Mouse (Mus musculus) left cerebral cortex, postnatal 36 days (tissue): Measurements from ENCODE around the gene Sema6d. TPM values are rescaled to one million over a fixed set of nuclear protein-coding genes. Genes with fewer than 3 reads are reported as not detected.

Experiments used
- DNase-seq, 2 experiments: peaks; one replicate each; pipeline ENCODE4 v3.0.0; 2021 to 2022; ENCODE audit warnings: low spot score in 2 of 2, mixed read lengths in 1 of 2
- intact Hi-C: fragments of 180-260 bp; cut with DNase I; formaldehyde crosslinking; loops from one replicate; pipeline ENCODE4 v1.15.1; 2025
- total RNA-seq, 2 experiments: library from RNA; stranded (reverse); gene quantifications; 2 replicates each; pipeline ENCODE4 v1.2.3; 2021

Gene Sema6d
- total RNA-seq, 2 experiments from 2014 or later = 43.6 to 51.6 TPM

DNA sequence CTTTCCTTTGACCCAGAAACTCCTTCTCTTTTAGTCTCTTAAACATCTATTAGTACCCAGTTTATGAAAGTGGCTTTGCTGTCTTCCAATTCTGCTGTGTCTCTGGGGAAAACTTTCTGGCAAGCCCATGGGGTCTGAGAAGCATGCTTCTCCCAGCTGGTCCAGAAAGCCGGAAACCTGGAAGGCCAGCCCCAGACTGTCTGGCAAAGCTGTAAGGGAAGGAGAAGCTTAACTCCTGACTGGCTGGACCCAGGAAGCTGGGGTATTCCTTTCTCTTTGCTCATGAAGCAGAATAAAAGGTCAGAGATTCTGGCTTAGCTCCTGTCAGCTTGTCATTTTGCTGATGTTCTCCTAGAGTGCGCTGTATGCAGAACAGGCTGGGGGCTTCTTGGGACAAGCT lies 280.2 kb downstream of the Sema6d start:
- intact Hi-C loops = no loop called here
- no peak for DNase-seq

DNA sequence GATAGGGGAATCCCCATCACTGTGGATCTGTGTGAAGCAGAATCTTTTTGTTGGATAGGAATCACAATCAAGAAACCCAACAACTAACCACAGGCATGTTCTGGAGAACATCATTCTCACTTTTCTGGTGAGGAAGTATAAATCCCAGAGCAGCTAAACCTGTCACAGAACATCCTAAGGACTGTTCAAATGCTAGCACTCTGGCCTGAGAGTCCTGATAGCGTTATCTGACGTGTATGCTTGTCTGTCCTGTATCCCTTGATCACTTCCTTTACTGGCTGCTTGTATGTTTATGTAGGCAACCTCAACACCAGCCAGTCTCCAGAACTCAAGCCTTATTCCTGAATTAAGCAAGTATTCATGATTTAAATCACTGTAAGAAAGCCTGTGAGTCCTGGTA lies 281.6 kb downstream of the Sema6d start:
- no peak for DNase-seq
- intact Hi-C loops = no loop called here

DNA sequence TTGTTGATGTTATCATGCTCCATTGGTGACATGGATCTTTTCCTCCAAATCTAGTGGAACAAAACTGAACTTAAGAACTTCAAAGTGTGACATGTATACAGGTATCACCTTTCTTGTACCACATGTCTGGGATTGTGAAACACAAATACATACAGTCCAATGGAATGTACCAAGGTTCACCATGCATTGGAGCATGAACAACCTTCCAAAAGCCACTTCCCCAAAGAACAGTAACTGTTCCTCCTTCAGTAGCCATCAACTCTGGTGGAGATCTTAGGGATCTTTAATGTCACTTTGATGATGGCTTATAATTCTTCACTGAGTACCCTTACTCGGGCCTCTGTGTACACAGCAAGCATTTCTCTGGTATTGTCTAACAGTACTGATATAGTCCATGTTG lies 295.3 kb downstream of the Sema6d start:
- DNase-seq = no peak
- intact Hi-C loops = no loop called here

DNA sequence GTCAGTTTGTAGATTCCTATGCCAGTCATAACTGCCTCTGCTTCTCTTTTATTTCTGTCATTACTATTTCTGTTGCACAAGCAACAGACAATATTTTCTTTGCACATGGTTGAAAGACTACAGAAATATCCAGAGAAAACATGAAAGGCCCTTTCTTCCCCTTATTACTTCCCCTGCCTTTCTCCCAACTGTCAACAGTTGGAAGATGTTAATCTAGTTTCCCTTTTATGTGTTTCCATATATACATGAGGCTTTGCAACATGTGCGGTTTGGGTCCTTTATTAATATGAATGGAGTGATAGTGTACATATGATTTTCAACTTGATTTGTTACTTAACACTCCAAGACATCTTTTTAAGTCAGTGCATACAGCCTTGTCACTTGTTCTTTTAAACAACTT lies 296.0 kb downstream of the Sema6d start:
- intact Hi-C loops = no loop called here
- no peak for DNase-seq

DNA sequence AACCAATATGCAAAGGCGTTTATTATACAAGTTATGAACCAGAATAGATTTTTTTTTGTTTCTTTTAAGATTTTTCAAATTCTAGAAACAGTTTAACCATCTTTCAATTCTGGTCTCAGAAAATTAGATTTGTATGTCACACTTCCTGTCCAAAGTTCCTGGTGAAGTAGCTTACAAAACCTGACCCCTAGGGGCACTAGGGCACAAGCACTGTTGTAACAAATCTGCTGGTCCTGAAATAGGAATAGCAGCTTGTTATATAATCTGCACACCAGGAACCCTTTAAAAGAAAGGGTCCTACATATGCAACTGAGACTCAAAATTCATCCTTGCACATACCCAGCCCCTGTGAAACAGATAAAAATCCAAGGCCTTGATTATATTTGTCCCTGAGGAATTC lies 298.5 kb downstream of the Sema6d start:
- no peak for DNase-seq
- intact Hi-C loops = no loop called here

DNA sequence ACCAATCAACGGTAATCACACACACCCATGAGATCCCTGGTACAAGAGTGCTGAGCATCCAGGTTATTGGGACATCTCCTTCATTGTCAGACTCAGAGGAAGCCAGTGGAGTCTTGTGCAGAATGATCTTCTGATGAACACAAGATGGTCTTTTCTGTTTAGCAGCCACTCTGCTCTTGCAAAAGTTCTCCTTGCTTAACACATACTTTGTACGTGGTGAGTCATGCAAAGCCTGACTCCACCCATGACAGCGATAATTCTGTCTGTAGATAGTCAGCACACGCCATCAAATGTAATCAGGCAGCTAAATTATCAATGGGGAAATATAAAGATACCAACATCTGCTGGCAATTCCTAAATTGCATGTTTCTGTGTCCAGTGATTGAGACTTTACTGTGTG lies 307.0 kb downstream of the Sema6d start:
- no peak for DNase-seq

DNA sequence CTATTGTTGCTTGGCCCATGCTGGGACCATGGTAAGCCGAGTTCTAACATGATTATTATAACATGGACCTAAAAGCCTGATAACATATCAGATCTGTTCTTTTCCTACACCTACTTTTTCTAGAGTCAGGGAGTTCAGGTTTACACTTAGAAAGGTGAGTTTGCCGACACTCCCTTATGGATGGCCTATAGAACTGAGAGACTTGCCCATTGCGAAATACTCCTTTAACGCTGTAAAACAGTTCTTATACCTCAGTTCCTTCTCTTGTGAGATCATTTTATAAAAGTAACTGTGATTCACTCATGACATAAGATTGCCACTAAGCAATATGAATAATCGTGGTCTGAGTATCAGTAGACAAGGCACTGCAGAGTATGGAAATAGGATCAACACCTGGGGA lies 307.5 kb downstream of the Sema6d start:
- no peak for DNase-seq
- intact Hi-C loops = no loop called here

More for the DNA sequence above, 307.0 kb downstream of the Sema6d start:
- intact Hi-C loops = no loop called here

DNA sequence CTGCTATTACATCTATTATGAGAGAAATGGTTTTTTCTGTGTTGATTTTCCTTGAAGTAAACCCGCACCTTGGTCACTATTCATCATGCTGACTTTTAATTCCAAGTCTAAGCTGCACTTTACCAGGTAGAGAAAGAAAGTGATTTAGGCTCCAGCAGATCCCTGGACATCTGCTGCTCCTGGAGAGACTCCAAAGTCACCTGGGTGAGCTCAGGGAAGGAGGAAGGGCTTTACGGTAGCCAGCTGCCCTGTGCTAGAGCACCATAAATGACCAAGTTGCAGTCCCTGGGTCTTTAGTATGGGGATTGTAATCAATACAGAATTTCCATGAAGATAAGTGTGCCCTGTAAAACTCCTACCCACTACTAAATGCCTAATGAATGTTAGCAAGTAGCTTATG lies 309.8 kb downstream of the Sema6d start:
- intact Hi-C loops = no loop called here
- DNase-seq = no peak

DNA sequence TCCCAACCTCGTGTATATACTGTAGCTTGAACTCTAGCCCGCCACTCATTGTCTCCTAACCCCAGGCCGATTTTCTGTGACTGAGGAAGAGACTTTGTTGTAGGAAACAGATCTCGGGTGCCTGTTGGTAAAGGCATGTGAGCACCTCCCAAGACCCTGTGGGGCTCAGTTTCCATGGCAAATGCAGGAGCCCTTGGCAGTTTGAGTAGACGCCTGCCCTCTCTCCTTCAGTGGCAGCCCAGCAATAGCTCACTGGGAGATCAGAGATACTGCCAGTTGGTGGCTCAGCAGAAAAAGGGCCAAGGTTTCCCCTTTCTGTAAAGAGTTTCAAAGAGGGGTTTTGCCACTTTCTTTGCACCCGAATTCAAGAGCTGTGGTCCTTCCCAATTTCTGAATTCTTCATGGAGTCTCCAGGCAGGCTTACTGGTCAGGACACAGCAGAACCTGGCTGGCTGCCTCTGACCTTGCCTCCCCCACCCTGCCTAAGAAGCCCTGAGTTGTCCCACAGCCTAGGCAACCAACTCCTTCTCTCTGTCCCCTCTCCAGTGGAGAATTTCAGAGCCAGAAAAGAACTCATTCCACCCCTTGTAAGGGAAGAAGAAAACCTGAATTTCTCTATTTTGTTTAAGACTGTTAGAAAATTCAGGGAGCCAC lies 312.1 kb downstream of the Sema6d start:
- no peak for DNase-seq
- intact Hi-C loops = no loop called here

DNA sequence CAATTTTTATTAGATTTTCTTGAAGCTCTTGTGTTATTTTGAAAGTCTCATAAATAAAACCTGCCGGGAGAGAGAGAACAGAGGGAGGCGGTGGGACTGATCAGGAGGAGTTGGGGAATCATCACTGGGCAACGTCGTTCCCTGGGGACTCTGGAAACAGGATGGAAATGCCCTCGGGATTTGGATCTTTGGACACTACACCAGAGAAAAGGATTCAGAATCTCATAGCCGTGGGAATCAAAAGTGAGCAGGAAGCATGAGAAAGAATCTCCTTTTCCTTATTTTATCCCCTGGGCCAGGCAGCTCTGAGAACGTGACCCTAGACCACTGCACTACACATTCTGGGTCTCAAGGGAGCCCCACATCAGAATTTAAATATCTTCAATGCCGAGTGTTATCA lies 313.8 kb downstream of the Sema6d start:
- no peak for DNase-seq
- intact Hi-C loops = no loop called here

DNA sequence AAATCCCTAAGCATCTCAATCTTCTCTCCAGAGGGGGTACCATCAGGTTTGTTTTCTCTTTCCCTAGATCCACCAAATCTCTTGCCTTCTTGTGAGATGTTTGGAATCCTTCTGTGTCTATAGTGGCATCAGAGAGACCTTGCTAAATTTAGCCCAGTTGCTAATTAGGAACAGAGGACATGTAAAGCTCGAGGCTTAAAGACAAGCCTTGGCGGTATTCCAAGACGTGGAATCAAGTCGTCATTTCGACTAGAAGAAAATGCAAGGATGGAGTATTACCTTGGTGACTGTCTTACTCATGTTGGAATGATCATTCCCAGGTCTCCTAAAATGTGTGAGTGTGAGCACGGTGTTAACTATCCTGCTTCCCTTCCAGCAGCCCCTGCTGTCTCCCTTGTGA lies 314.2 kb downstream of the Sema6d start:
- no peak for DNase-seq
- intact Hi-C loops = no loop called here

DNA sequence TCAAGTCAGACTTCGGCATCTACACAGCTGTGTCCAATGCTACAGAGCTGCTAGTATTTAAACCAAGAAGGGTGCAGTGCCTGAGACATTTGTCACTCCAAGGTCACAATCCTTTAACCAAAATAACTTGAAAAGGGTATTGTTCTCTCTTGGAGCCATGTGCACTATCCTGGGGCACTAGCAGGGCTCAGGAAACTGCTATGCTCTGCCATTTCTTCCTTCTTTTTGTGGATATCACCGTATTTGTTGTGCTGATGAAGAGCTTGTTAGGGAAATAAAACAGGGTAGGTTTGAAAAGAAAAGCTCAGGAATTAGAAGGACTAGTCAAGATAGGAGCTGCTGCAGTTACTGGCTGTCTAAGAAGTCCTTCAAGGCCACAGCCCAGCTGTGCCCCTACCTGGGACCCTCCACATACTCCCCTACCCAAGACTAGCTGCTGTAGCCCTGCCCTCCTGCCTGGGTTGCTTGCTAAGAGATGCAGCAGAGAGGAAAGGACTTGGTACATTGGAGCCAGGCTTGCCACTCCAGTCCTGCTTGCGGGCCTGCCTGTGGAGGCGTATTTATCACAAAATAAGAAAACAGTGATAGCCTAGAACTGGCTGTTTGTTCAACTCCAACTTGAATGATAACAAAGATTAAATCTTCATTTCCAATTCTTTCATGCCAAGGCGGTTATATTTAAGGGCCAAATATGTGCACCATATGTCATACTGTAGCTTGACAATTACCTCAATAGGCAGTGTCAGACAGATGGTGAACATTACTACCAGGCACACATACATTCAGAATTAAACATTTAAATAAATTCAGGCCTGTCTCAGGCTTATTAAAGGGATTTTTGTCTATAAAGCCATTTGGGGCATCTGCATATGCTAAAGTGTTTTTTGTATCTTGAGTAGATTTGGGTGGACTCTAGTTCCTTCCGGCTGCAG lies 315.1 kb downstream of the Sema6d start:
- DNase-seq = no peak
- intact Hi-C loops = no loop called here

DNA sequence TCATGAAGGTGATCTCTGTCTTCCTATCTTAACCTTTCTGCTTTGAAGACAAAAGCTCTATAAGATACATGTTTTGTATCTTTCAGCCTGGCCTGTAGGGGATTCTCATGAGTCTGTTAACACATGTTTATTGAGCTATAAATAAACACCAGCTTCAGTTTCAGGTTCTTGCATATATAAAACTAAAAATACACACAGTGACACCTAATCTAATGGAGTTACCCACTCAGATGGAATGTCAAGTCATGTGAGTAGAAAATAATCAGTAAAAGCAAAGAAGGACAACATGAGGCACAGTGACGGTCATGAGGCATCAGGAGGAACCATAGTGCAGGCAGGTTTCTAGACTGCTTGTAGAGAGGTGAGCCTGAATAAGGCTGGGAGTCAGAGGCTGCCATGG lies 319.2 kb downstream of the Sema6d start:
- intact Hi-C loops = no loop called here
- no peak for DNase-seq

DNA sequence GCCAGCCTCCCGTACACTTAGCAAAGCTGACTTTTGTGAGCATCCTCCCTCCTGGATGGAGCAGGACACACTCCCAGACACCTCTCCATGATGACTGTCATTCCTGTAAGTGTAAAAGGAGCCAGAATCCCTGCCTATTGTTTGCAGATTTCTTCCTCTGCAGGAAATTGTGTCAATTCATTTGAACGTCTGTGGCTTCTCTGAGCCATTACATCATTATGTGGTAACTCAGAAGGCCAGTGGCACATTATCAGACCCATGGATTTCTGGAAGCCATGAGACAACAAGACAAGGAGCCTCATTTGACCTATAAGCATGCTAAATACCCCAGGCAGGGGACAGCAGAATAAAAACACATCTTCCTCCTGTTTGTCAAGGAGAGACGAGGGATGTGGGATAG lies 327.0 kb downstream of the Sema6d start:
- DNase-seq = no peak
- intact Hi-C loops = no loop called here

DNA sequence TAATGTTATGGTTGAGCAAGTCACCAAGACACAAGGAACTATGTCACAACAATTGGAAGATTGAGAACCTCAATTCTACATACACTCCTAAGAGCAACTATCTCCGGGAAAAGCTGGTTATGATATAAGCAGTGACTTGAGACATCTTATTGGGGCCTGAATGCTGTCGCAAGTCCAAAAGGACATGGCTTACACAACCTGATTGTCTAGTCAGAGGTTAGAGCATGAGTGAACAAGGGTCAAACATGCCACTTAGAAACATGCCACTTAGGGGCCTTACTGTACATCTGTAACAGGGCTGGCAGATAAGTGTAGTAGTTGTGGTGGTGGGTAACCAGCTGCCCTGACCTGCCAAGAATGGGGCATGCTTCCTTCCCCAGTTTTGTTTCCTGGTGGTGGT lies 328.6 kb downstream of the Sema6d start:
- no peak for DNase-seq

DNA sequence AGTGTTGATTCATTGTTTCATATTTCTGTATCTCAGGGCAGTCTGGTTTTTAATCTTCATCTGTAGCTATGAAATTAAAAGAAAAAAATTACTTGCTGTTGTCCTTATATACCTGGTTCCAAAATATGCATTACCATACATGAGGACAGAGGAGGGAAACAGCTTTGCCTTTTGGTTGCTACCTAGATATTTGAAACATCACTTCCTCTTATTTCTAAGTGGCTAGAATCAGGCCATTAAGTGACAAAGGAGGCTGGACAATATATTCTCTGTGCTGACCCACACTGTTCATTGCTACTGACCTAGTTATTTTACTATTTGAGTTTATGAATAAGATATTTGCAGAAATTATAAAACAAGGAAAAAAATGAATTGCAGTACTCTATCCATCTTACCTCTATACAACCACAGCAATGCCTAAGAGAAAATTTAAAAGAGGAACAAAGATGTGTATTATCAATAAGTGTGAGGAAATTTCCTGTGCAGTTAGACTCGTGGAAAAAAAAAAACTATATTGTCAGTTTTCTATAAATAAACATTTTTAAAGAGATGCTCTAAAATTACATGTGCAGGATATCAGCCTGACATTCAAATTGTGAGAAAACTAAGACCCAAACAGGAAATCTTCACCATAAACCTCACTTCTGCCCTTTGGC lies 330.5 kb downstream of the Sema6d start:
- intact Hi-C loops = no loop called here
- DNase-seq = no peak

More for the DNA sequence above, 328.6 kb downstream of the Sema6d start:
- intact Hi-C loops = no loop called here

DNA sequence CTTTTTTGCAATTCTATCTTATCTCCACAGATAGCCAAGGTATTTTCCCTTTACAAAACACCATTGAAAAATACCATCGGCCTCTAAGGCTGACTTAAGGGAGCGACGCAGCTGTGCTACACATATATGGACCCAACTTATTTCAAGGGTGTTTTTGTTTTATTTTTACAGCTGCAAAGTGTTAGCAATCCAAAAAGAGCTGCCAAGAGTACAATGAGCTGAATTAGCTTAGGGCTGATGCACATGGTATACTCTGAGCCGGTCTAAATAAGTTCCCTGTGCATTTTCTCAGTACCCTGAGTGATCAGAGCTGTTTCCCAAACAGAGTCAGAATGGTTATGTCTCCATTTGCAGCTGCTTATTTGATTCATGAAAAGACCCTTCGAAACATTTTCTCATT lies 340.0 kb downstream of the Sema6d start:
- DNase-seq = no peak
- intact Hi-C loops = no loop called here

DNA sequence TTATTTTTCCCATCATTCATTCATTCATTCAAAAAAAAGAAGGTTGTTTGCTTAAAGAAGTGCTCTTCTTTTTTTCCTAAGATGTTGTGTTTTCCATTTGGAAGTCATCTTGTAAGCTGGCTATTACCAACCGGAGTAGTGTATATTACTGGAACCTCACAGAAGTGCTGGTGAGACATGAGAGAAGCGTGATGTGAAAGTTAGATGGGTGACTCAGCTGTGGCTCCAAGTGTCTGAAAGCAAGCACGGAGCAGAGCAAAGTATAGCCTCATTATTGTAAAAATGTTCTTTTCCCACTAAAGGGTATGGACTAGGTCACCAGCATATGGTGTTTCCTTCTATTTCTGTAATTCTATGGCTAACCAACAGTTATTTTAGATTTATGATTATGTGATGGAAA lies 340.9 kb downstream of the Sema6d start:
- DNase-seq = no peak
- intact Hi-C loops = no loop called here

DNA sequence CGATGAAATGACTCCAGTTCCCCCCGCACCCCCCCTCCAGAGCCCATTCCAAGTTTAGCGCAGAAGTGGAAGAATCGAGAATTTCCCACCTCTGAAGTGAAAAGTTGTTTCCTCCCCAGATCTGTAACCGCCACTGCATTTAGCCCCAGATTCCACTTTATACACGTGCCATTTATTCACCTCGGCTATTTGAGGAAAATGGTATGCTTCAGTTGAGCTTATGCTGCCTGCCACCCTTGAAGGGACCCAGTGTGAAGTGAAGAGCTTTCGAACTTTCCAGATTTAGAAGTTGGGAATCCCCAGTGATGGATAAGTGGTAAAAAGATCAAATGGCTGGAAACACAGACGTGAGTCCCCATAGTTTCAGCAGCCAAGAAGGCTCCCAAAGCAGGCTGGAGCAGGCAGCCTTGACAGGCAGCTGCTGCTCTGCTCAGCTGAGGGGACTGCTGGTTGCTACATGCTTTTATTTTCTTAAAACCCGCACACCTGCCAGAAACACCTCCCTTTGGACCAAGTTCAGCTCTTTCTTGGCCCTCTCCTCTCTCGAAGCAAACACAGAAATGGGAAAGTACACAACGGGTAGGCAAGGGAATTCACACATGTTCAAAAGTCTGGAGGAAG lies 345.7 kb downstream of the Sema6d start:
- DNase-seq = no peak
- intact Hi-C loops = no loop called here

DNA sequence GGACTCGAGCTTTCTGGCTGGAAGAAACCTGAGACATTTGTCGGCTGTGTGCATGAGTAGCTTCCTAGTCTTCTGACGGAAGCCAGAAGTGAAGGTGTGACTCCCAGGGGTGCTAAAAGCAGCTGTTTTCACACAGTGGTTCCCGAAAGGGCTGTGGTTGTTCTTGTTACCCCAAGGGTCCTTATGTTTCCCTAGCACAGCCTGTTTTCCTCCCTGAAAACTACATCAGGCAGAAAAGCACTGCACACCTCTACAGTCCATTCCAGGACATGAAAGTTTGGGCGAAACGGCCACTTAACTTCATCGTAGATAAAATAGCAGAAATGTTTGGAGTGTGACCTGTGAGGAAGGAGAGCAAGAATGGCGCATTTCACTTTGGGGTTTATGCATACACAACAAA lies 346.9 kb downstream of the Sema6d start:
- no peak for DNase-seq
- intact Hi-C loops = no loop called here
